14 mouse cellular contexts compared by ENCODE assay signal in the genomic region with DNA sequence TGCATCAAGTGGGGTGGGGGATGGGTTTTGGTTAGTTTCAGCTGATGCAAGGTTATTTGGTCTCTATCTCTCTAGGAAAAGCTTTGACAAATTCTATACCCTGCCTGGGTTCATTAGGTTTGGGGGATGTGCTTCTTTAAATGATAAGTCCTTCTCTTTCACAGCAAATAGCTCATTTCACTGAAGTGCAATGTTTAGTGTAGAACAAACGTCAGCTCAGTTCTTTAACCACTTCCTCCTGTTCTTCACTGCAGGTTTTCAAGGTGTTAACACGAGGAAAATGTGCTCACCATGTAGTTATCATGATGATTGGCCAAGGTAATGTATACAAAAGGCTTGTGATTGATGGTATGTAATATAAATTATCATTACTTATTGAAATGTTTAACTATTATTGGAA.
"Had no signal": no experiment of that assay in that cellular context is flagged by ENCODE, and none has a peak within 500 bp of the region (broad histone marks: within the 10 kb centered on the region; RNA-seq: fewer than 3 reads in every experiment).

No protein-coding gene starts in this region.

- ATAC-seq: intestine, postnatal 0 days; liver, embryonic 12.5 days; midbrain, embryonic 13.5 days had no signal

- DNase-seq: kidney, adult 9 months; kidney, postnatal 25 days; layer of hippocampus, adult 9-11 months; layer of hippocampus, postnatal 36 days; lung, embryonic 14.5 days; right cerebral cortex, adult 18-20 months; right cerebral cortex, postnatal 25 days; thymus, postnatal 4 days had no signal

- H3K9me3 ChIP-seq: limb, embryonic 15.5 days; liver, embryonic 12.5 days; midbrain, embryonic 13.5 days; neural tube, embryonic 15.5 days had no signal

- H3K27me3 ChIP-seq: limb, embryonic 15.5 days; liver, embryonic 12.5 days; midbrain, embryonic 13.5 days; neural tube, embryonic 15.5 days had no signal

- H3K4me3 ChIP-seq: limb, embryonic 15.5 days; liver, embryonic 12.5 days; midbrain, embryonic 13.5 days; neural tube, embryonic 15.5 days had no signal

- H3K4me1 ChIP-seq: limb, embryonic 15.5 days; liver, embryonic 12.5 days; midbrain, embryonic 13.5 days; neural tube, embryonic 15.5 days had no signal

- H3K4me2 ChIP-seq: limb, embryonic 15.5 days; liver, embryonic 12.5 days; lung, embryonic 14.5 days; midbrain, embryonic 13.5 days; neural tube, embryonic 15.5 days had no signal

- H3K36me3 ChIP-seq: limb, embryonic 15.5 days; liver, embryonic 12.5 days; midbrain, embryonic 13.5 days; neural tube, embryonic 15.5 days had no signal

- H3K9ac ChIP-seq: limb, embryonic 15.5 days; liver, embryonic 12.5 days; lung, embryonic 14.5 days; midbrain, embryonic 13.5 days; neural tube, embryonic 15.5 days had no signal

- H3K27ac ChIP-seq: limb, embryonic 15.5 days; liver, embryonic 12.5 days; midbrain, embryonic 13.5 days; neural tube, embryonic 15.5 days; stomach, postnatal 0 days had no signal
